Mouse (Mus musculus) spleen, embryonic (tissue): Measurements from ENCODE around the gene Pbld1.

Experiments
- CTCF ChIA-PET: fragments of 350-600 bp; sonication (Branson Sonifier 250); formaldehyde crosslinking; loops from one replicate; lab custom pipeline; 2022; lab: Charles Lee

The Pbld1 gene

GRCm38 (mm10) chr10:63127156-63127555 is 67.2 kb downstream of the Pbld1 start:
- CTCF ChIA-PET, result no interaction called here
